Mouse (Mus musculus) large intestine, adult 2 months (tissue): ENCODE results near the gene Cldn24. TPM values are rescaled to one million over a fixed set of nuclear protein-coding genes. Genes with fewer than 3 reads are reported as not detected.

Experiments used
- DNase-seq: peaks from one replicate; pipeline ENCODE4 v3.0.0-alpha.2; 2012; ENCODE audit warnings: low read depth, low spot score
- WGBS: fragments of 180-500 bp; shearing (Covaris S2); methylation state at CpG from one replicate; pipeline ENCODE4 v1.1.7; 2018; 5-methylcytosine and 5-hydroxymethylcytosine counted together
- polyA plus RNA-seq: library from polyadenylated mRNA; depleted of rRNA; stranded (reverse); fragments of >200 nt; gene quantifications from 2 replicates; pipeline ENCODE4 v1.2.3, GENCODE M21; 2012; rRNA removed

The Cldn24 gene
- polyA plus RNA-seq, 1 experiment = not detected

GRCm38 (mm10) chr8:47824182-47824581 lies 2.2 kb downstream of the Cldn24 start, which contains the start of gene Cldn22:
TSS of gene Cldn22 (plus strand) at chr8:47824482.
- no peak for DNase-seq
- WGBS = 78% methylated on average over 13 of the region's 13 CpGs

GRCm38 (mm10) chr8:47825596-47825995 lies 3.7 kb downstream of the Cldn24 start:
- WGBS = 66% methylated on average over 5 of the region's 5 CpGs
- DNase-seq = no peak

GRCm38 (mm10) chr8:47826911-47827310 lies 5.0 kb downstream of the Cldn24 start:
- no peak for DNase-seq
- WGBS = 87% methylated on average over 9 of the region's 9 CpGs

GRCm38 (mm10) chr8:47832616-47833015 lies 10.7 kb downstream of the Cldn24 start:
- DNase-seq = no peak
- 68% methylated on average over 6 of the region's 6 CpGs for WGBS

GRCm38 (mm10) chr8:47833944-47834343 lies 12.0 kb downstream of the Cldn24 start:
- 82% methylated on average over 1 of the region's 1 CpGs for WGBS
- DNase-seq = no peak

- no peak for DNase-seq
- 78% methylated on average over 7 of the region's 7 CpGs for WGBS
Observed at GRCm38 (mm10) chr8:47843063-47843462, 21.1 kb downstream of the Cldn24 start.

- 96% methylated on average over 10 of the region's 10 CpGs for WGBS
- no peak for DNase-seq
Observed at GRCm38 (mm10) chr8:47843651-47844050, 21.7 kb downstream of the Cldn24 start.

GRCm38 (mm10) chr8:47845956-47846355 lies 24.0 kb downstream of the Cldn24 start:
- 74% methylated on average over 13 of the region's 13 CpGs for WGBS
- DNase-seq = no peak

- WGBS = 94% methylated on average over 14 of the region's 14 CpGs
- no peak for DNase-seq
Observed at GRCm38 (mm10) chr8:47847161-47847560, 25.2 kb downstream of the Cldn24 start.

- no peak for DNase-seq
- WGBS = 91% methylated on average over 6 of the region's 6 CpGs
Observed at GRCm38 (mm10) chr8:47847931-47848330, 26.0 kb downstream of the Cldn24 start.

GRCm38 (mm10) chr8:47849842-47850241 lies 27.9 kb downstream of the Cldn24 start:
- DNase-seq = no peak
- WGBS = 80% methylated on average over 8 of the region's 8 CpGs

- DNase-seq = no peak
- 70% methylated on average over 12 of the region's 12 CpGs for WGBS
Observed at GRCm38 (mm10) chr8:47851824-47852502, 30.0 kb downstream of the Cldn24 start.

- no peak for DNase-seq
- WGBS = 58% methylated on average over 5 of the region's 5 CpGs
Observed at GRCm38 (mm10) chr8:47852737-47853136, 30.8 kb downstream of the Cldn24 start.

- no peak for DNase-seq
- 83% methylated on average over 5 of the region's 5 CpGs for WGBS
Observed at GRCm38 (mm10) chr8:47853356-47853755, 31.4 kb downstream of the Cldn24 start.

GRCm38 (mm10) chr8:47859259-47859658 lies 37.3 kb downstream of the Cldn24 start:
- no peak for DNase-seq
- 95% methylated on average over 12 of the region's 12 CpGs for WGBS

GRCm38 (mm10) chr8:47866568-47866967 lies 44.6 kb downstream of the Cldn24 start:
- 83% methylated on average over 8 of the region's 8 CpGs for WGBS
- no peak for DNase-seq

GRCm38 (mm10) chr8:47867067-47867466 lies 45.1 kb downstream of the Cldn24 start:
- DNase-seq = peak; percentile 35
- WGBS = 23% methylated on average over 8 of the region's 8 CpGs

Other genes with a start within 250 kb of the Cldn24 start
- 2.4 and 4.4 TPM in 2 replicates for gene Ing2, start 146.6 kb upstream of the Cldn24 start, polyA plus RNA-seq
- gene Cdkn2aip, start 108.2 kb upstream of the Cldn24 start, polyA plus RNA-seq = 4.3 and 8.2 TPM in 2 replicates
- 0.16 and 0.30 TPM in 2 replicates for gene Cldn22, start 2.3 kb downstream of the Cldn24 start, polyA plus RNA-seq
- gene Wwc2, start 168.8 kb downstream of the Cldn24 start, polyA plus RNA-seq = 1.4 and 1.5 TPM in 2 replicates